Mouse (Mus musculus) liver, embryonic 15.5 days (tissue): ENCODE measurements at regions not wholly inside any gene's neighbourhood (a gene's known extent, or its start where the extent isn't known, plus 50 kb on each side); places are given as distances from the start of the nearest gene placed in this dataset.

Source experiments
- ATAC-seq: fragments of 200-750 bp; cut with Nextera tagmentation; 2 replicates; pipeline ENCODE4 v1.8.0; 2017; ENCODE audit warnings: moderate number of reproducible peaks, mild to moderate bottlenecking, moderate library complexity; ENCODE audit not compliant: insufficient read depth
- H3K27ac ChIP-seq: fragments of 300-500 bp; sonication (generic); replicated peaks from 2 replicates; pipeline ENCODE4 v1.5.1; 2015; ENCODE audit warnings: mild to moderate bottlenecking, inconsistent platforms
- H3K27me3 ChIP-seq: fragments of 300-500 bp; sonication (generic); 2 replicates; pipeline ENCODE4 v1.6.1; 2015; ENCODE audit warnings: mild to moderate bottlenecking, inconsistent platforms
- H3K36me3 ChIP-seq: fragments of 300-500 bp; sonication (generic); replicated peaks from 2 replicates; pipeline ENCODE4 v1.6.1; 2015; ENCODE audit warnings: moderate library complexity, mild to moderate bottlenecking, inconsistent platforms
- H3K4me1 ChIP-seq: fragments of 300-500 bp; sonication (generic); replicated peaks from 2 replicates; pipeline ENCODE4 v1.6.1; 2015; ENCODE audit warnings: inconsistent platforms
- H3K4me2 ChIP-seq: fragments of 300-500 bp; sonication (generic); 2 replicates; pipeline ENCODE4 v1.6.1; 2015; ENCODE audit warnings: moderate library complexity, mild to moderate bottlenecking, inconsistent platforms
- H3K4me3 ChIP-seq: fragments of 300-500 bp; sonication (generic); replicated peaks from 2 replicates; pipeline ENCODE4 v1.5.1; 2015; ENCODE audit warnings: mild to moderate bottlenecking, inconsistent platforms
- H3K9ac ChIP-seq: fragments of 300-500 bp; sonication (generic); 2 replicates; pipeline ENCODE4 v1.6.1; 2015; ENCODE audit warnings: moderate library complexity, mild to moderate bottlenecking, inconsistent platforms
- H3K9me3 ChIP-seq: fragments of 300-500 bp; sonication (generic); replicated peaks from 2 replicates; pipeline ENCODE4 v1.6.1; 2016; ENCODE audit warnings: inconsistent platforms
- WGBS: fragments of 180-500 bp; shearing (Covaris S2); methylation state at CpG from one replicate; pipeline ENCODE4 v1.1.7; 2015; ENCODE audit warnings: mixed read lengths; ENCODE audit not compliant: insufficient replicate concordance; 5-methylcytosine and 5-hydroxymethylcytosine counted together

GRCm38 (mm10) chr11:35011521-35012476 lies 109.2 kb upstream of the Slit3 start:
- Histone ChIP-seq H3K9ac (no peak overlapping the region), H3K27ac (no peak overlapping the region), H3K27me3 (no peaks in the 10 kb centered on the region), H3K4me2 (no peak overlapping the region), H3K9me3 (no peaks in the 10 kb centered on the region), H3K4me1 (no peaks in the 10 kb centered on the region), H3K4me3 (no peak overlapping the region), H3K36me3 (no peaks in the 10 kb centered on the region)
- no peak for ATAC-seq
- 57% methylated on average over 24 of the region's 24 CpGs for WGBS

DNA sequence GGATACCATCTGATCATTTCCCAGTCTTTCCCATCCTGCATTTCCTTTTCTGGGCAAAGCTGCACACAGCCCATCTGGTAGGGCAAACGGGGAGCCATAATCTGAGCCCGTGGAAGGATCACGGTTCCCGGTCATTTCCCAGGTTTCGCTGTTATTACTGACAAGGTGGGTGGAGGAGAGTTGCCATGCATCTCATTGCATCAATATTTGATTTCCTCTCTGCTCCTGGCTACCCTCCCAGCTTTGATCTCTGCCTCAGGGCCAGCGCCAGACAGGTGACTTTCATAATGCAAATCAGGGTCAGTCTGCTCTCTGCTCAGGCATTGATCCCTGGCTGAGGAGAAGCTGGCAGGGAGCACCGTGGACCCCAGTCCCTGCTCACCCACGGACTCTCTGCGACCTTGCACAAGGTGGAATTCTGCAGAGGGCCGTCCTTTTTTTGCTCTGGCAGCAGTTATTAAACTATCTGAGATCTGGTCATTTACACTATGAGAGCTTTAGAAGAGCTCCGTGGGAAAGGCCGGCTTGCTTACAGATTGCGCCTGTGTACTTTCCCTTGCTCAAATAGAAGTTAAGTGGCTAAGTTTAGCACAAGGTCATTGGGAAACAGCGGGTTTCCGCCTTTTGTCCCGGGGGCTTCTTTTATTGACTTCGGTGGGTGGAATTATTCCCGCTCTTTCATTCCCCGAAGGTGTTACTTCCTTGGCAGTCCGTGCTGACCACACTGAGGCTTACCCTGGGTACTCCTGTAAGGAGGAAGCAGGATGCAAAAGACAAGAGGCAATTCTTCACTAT lies 114.1 kb upstream of the Slit3 start:
- peak; percentile 84 for ATAC-seq
- H3K9me3 ChIP-seq = no peaks in the 10 kb centered on the region
- H3K9ac ChIP-seq = no peak overlapping the region
- no peaks in the 10 kb centered on the region for H3K27me3 ChIP-seq
- H3K27ac ChIP-seq = 0 out of 2 replicates have a peak overlapping the region, but pooled peaks have one; percentile 48
- peak overlapping the region; percentile 48 for H3K4me2 ChIP-seq
- H3K36me3 ChIP-seq = no peaks in the 10 kb centered on the region
- no peaks in the 10 kb centered on the region for H3K4me1 ChIP-seq
- peak overlapping the region; percentile 20; the same call in 1 of the 2 replicates for H3K4me3 ChIP-seq
- 21% methylated on average over 20 of the region's 20 CpGs for WGBS

DNA sequence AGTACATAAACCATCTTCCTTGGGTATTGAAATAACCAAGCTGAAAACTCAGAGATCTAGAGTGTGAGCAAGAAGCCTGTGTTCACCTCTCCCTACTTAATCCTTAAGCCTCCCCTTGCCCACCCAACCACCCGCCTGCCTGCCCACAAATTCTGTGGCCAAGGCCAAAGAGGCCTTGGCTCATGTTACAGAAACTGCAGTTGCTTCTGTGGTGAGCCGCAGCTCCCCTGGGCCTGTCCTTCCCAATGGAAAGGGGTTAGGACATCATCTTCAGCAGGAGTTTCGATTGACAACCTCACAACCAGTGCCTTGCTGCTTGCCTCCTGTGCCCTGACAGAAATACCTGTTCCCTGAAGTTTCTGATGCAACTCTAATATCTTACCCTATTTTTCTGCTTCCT lies 115.9 kb upstream of the Slit3 start:
- 43% methylated on average over 3 of the region's 3 CpGs for WGBS
- no peak overlapping the region for H3K4me3 ChIP-seq
- no peak overlapping the region for H3K4me2 ChIP-seq
- no peaks in the 10 kb centered on the region for H3K36me3 ChIP-seq
- no peak for ATAC-seq
- no peaks in the 10 kb centered on the region for H3K9me3 ChIP-seq
- H3K9ac ChIP-seq = no peak overlapping the region
- no peaks in the 10 kb centered on the region for H3K4me1 ChIP-seq
- no peak overlapping the region for H3K27ac ChIP-seq
- no peaks in the 10 kb centered on the region for H3K27me3 ChIP-seq

GRCm38 (mm10) chr11:35004431-35004830 lies 116.6 kb upstream of the Slit3 start:
- Histone ChIP-seq H3K27me3 (no peaks in the 10 kb centered on the region), H3K27ac (no peak overlapping the region), H3K9ac (no peak overlapping the region), H3K9me3 (no peaks in the 10 kb centered on the region), H3K4me2 (no peak overlapping the region), H3K4me3 (no peak overlapping the region), H3K36me3 (no peaks in the 10 kb centered on the region), H3K4me1 (no peaks in the 10 kb centered on the region)
- 29% methylated on average over 1 of the region's 1 CpGs for WGBS
- no peak for ATAC-seq

GRCm38 (mm10) chr11:35003956-35004355 lies 117.1 kb upstream of the Slit3 start:
- no peak for ATAC-seq
- Histone ChIP-seq H3K4me3 (no peak overlapping the region), H3K36me3 (no peaks in the 10 kb centered on the region), H3K9me3 (no peaks in the 10 kb centered on the region), H3K4me1 (no peaks in the 10 kb centered on the region), H3K4me2 (no peak overlapping the region), H3K27ac (no peak overlapping the region), H3K27me3 (no peaks in the 10 kb centered on the region), H3K9ac (no peak overlapping the region)
- 24% methylated on average over 3 of the region's 3 CpGs for WGBS

DNA sequence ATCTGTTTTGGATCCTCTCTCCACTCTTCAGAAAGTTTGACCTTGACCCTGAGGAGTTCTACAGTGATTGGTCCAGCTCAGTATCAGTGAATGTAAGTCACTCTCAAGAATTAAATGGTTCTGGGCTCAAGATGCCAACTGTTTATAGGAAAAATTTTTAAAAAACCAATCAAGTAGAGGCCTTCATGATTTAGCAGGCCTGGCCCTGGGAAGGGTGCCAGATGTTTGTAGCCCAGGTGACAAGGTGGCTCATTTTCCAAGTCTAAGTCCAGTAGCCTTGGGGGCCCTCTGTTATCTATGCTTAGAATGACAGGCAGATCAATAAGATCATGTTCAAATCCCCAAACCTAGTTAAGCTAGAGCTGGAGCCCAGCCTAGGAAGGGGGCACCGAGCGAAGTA lies 123.1 kb upstream of the Slit3 start:
- Histone ChIP-seq H3K36me3 (no peaks in the 10 kb centered on the region), H3K4me2 (no peak overlapping the region), H3K9ac (no peak overlapping the region), H3K9me3 (no peaks in the 10 kb centered on the region), H3K4me1 (no peaks in the 10 kb centered on the region), H3K27me3 (no peaks in the 10 kb centered on the region), H3K27ac (no peak overlapping the region), H3K4me3 (no peak overlapping the region)
- 77% methylated on average over 2 of the region's 2 CpGs for WGBS
- ATAC-seq = no peak

DNA sequence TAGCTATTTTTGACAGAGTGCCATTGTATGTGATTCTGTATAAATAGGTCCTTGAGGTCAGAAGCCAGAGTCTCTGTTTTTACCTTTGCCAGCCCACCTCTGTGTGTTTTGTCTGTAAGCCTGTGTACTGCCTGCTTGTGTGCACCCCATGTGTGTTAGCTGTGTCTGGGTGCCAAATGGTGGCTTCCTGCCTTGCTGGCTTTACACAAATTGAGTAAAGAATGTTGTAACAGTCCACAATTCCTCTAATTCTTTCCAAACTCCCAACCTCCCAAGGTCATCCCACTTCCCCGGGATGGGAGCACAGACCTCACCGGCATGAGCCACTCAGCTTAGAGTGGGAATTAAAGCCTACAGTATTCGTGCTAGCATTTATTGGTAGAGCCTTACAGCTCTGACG lies 125.5 kb upstream of the Slit3 start:
- Histone ChIP-seq H3K27ac (no peak overlapping the region), H3K4me3 (no peak overlapping the region), H3K27me3 (no peaks in the 10 kb centered on the region), H3K9me3 (no peaks in the 10 kb centered on the region), H3K36me3 (no peaks in the 10 kb centered on the region), H3K9ac (no peak overlapping the region), H3K4me2 (no peak overlapping the region), H3K4me1 (no peaks in the 10 kb centered on the region)
- ATAC-seq = no peak
- WGBS = 45% methylated on average over 4 of the region's 4 CpGs

GRCm38 (mm10) chr11:34982775-34983457 lies 138.1 kb upstream of the Slit3 start:
- H3K9me3 ChIP-seq = no peaks in the 10 kb centered on the region
- no peak overlapping the region for H3K4me3 ChIP-seq
- H3K4me1 ChIP-seq = no peaks in the 10 kb centered on the region
- H3K36me3 ChIP-seq = no peaks in the 10 kb centered on the region
- H3K27me3 ChIP-seq = no peaks in the 10 kb centered on the region
- ATAC-seq = no peak
- WGBS = 58% methylated on average over 5 of the region's 5 CpGs
- H3K4me2 ChIP-seq = no peak overlapping the region
- no peak overlapping the region for H3K27ac ChIP-seq
- no peak overlapping the region for H3K9ac ChIP-seq

DNA sequence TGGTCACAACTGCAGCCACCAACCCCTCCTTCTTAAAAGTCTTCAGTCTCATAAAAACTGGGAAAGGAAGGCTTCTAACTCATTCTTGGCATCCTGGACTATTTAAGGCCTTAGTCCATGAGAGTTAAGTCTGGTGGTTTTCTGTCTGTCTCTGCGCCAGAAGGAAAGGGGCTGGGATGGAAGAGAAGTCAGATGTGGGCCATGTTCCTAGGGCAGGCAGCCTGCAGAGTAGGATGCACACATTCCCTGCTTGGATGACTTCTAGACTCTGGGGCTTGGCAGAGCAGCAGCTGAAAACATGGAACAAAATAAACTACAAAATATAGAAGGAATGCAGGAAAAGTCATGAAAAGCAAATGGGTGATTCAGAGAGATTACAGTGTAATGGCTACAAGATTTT lies 140.8 kb upstream of the Slit3 start:
- no peak for ATAC-seq
- no peaks in the 10 kb centered on the region for H3K9me3 ChIP-seq
- H3K27me3 ChIP-seq = no peaks in the 10 kb centered on the region

GRCm38 (mm10) chr11:34977861-34978260 lies 143.2 kb upstream of the Slit3 start:
- H3K4me3 ChIP-seq = no peak overlapping the region
- H3K4me1 ChIP-seq = no peaks in the 10 kb centered on the region
- no peaks in the 10 kb centered on the region for H3K27me3 ChIP-seq
- WGBS = 56% methylated on average over 7 of the region's 7 CpGs
- H3K36me3 ChIP-seq = no peaks in the 10 kb centered on the region
- no peak overlapping the region for H3K4me2 ChIP-seq
- no peaks in the 10 kb centered on the region for H3K9me3 ChIP-seq
- no peak overlapping the region for H3K9ac ChIP-seq
- no peak overlapping the region for H3K27ac ChIP-seq
- ATAC-seq = no peak

More for the DNA sequence above, 140.8 kb upstream of the Slit3 start:
- 41% methylated on average over 1 of the region's 1 CpGs for WGBS
- no peak overlapping the region for H3K4me2 ChIP-seq
- no peaks in the 10 kb centered on the region for H3K4me1 ChIP-seq
- no peaks in the 10 kb centered on the region for H3K36me3 ChIP-seq
- H3K4me3 ChIP-seq = no peak overlapping the region
- no peak overlapping the region for H3K27ac ChIP-seq
- H3K9ac ChIP-seq = no peak overlapping the region

DNA sequence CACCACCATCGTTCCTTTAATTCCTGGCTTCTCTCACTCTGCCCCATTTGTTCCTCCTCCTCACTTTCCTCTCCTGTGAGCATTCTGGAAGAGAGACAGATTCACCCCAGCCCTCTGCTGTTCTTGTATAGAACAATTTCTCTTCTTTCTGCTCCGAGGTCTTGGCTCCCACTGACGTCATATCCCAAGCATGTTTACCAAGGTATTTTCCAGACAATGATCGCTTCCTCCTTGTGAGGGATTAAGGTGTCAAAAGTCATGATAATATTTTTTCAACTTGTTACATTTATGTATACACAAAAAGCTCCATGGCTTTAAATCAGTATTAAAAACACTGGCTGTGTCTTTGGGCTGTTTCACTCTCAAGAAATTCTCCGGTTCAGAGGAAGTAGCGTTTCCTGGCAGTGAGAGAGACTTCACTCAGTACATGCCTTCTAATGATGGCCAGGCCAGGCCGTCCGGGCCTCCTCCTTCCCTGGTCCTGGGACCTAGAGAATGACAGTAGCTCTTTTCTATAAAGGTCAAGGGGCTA lies 142.4 kb upstream of the Spdl1 start:
- no peak overlapping the region for H3K4me3 ChIP-seq
- WGBS = 28% methylated on average over 8 of the region's 8 CpGs
- H3K9me3 ChIP-seq = no peaks in the 10 kb centered on the region
- no peaks in the 10 kb centered on the region for H3K27me3 ChIP-seq
- H3K36me3 ChIP-seq = no peaks in the 10 kb centered on the region
- ATAC-seq = no peak
- H3K27ac ChIP-seq = no peak overlapping the region
- no peaks in the 10 kb centered on the region for H3K4me1 ChIP-seq
- H3K9ac ChIP-seq = no peak overlapping the region
- no peak overlapping the region for H3K4me2 ChIP-seq
